Mouse (Mus musculus): ENCODE measurements around the gene Ppp1r36. TPM values are rescaled to one million over a fixed set of nuclear protein-coding genes. Genes with fewer than 3 reads are reported as not detected.

The Ppp1r36 gene
- polyA plus RNA-seq, 1 experiment from 2014 or later: 3.4 TPM

GRCm38 (mm10) chr12:76372881-76373818 lies 44.2 kb upstream of the Ppp1r36 start:
- no peak overlapping the region; the same call in 1 of the 2 replicates for H3K4me2 ChIP-seq (replicated peaks; ENCODE audit: low read depth, low read length)
- no peak overlapping the region for H3K27ac ChIP-seq (ENCODE audit: low read depth, low read length)
- H3K9me3 ChIP-seq (ENCODE audit: control insufficient read depth, low read length): no peaks in the 10 kb centered on the region
- H3K9ac ChIP-seq (ENCODE audit: low read depth, low read length): no peak overlapping the region
- no peaks in the 10 kb centered on the region for H3K27me3 ChIP-seq (ENCODE audit: control insufficient read depth, insufficient read depth, low read length)
- ATAC-seq (ENCODE audit: low FRiP score, low TSS enrichment): no peak
- H3K4me3 ChIP-seq (ENCODE audit: low read length): no peak overlapping the region
- peaks cover 27% of the 10 kb centered on the region for H3K4me1 ChIP-seq (ENCODE audit: control insufficient read depth, insufficient read depth, low read length)
- no peaks in the 10 kb centered on the region for H3K36me3 ChIP-seq (ENCODE audit: control insufficient read depth, insufficient read depth, low read length)
- 84% methylated on average over 5 of the region's 7 CpGs for WGBS

GRCm38 (mm10) chr12:76373991-76374390 lies 43.3 kb upstream of the Ppp1r36 start:
- no peaks in the 10 kb centered on the region for H3K27me3 ChIP-seq (ENCODE audit: control insufficient read depth, insufficient read depth, low read length)
- no peak overlapping the region for H3K4me2 ChIP-seq (replicated peaks; ENCODE audit: low read depth, low read length)
- H3K4me1 ChIP-seq (ENCODE audit: control insufficient read depth, insufficient read depth, low read length): peaks cover 21% of the 10 kb centered on the region
- no peaks in the 10 kb centered on the region for H3K36me3 ChIP-seq (ENCODE audit: control insufficient read depth, insufficient read depth, low read length)
- H3K4me3 ChIP-seq (ENCODE audit: low read length): no peak overlapping the region
- WGBS: 62% methylated on average over 6 of the region's 6 CpGs
- no peak overlapping the region for H3K27ac ChIP-seq (ENCODE audit: low read depth, low read length)
- ATAC-seq (ENCODE audit: low FRiP score, low TSS enrichment): no peak
- no peaks in the 10 kb centered on the region for H3K9me3 ChIP-seq (ENCODE audit: control insufficient read depth, low read length)
- no peak overlapping the region for H3K9ac ChIP-seq (ENCODE audit: low read depth, low read length)

GRCm38 (mm10) chr12:76374911-76375310 lies 42.4 kb upstream of the Ppp1r36 start:
- H3K36me3 ChIP-seq (ENCODE audit: control insufficient read depth, insufficient read depth, low read length): no peaks in the 10 kb centered on the region
- H3K9ac ChIP-seq (ENCODE audit: low read depth, low read length): no peak overlapping the region
- H3K4me1 ChIP-seq (ENCODE audit: control insufficient read depth, insufficient read depth, low read length): peaks cover 21% of the 10 kb centered on the region
- H3K9me3 ChIP-seq (ENCODE audit: control insufficient read depth, low read length): no peaks in the 10 kb centered on the region
- ATAC-seq (ENCODE audit: low FRiP score, low TSS enrichment): no peak
- H3K4me2 ChIP-seq (replicated peaks; ENCODE audit: low read depth, low read length): no peak overlapping the region
- no peaks in the 10 kb centered on the region for H3K27me3 ChIP-seq (ENCODE audit: control insufficient read depth, insufficient read depth, low read length)
- WGBS: 89% methylated on average over 4 of the region's 4 CpGs
- no peak overlapping the region for H3K4me3 ChIP-seq (ENCODE audit: low read length)
- no peak overlapping the region for H3K27ac ChIP-seq (ENCODE audit: low read depth, low read length)

GRCm38 (mm10) chr12:76375506-76375905 lies 41.8 kb upstream of the Ppp1r36 start:
- Histone ChIP-seq H3K4me2 (replicated peaks; ENCODE audit: low read depth, low read length) (no peak overlapping the region), H3K4me1 (ENCODE audit: control insufficient read depth, insufficient read depth, low read length) (peaks cover 21% of the 10 kb centered on the region), H3K36me3 (ENCODE audit: control insufficient read depth, insufficient read depth, low read length) (no peaks in the 10 kb centered on the region), H3K9ac (ENCODE audit: low read depth, low read length) (no peak overlapping the region), H3K4me3 (ENCODE audit: low read length) (no peak overlapping the region), H3K9me3 (ENCODE audit: control insufficient read depth, low read length) (no peaks in the 10 kb centered on the region), H3K27ac (ENCODE audit: low read depth, low read length) (no peak overlapping the region), H3K27me3 (ENCODE audit: control insufficient read depth, insufficient read depth, low read length) (no peaks in the 10 kb centered on the region)
- ATAC-seq (ENCODE audit: low FRiP score, low TSS enrichment): no peak
- WGBS: 89% methylated on average over 3 of the region's 3 CpGs

- Histone ChIP-seq H3K27ac (ENCODE audit: low read depth, low read length) (no peak overlapping the region), H3K27me3 (ENCODE audit: control insufficient read depth, insufficient read depth, low read length) (no peaks in the 10 kb centered on the region), H3K4me3 (ENCODE audit: low read length) (no peak overlapping the region), H3K9me3 (ENCODE audit: control insufficient read depth, low read length) (no peaks in the 10 kb centered on the region), H3K4me2 (replicated peaks; ENCODE audit: low read depth, low read length) (no peak overlapping the region), H3K4me1 (ENCODE audit: control insufficient read depth, insufficient read depth, low read length) (peaks cover 21% of the 10 kb centered on the region), H3K36me3 (ENCODE audit: control insufficient read depth, insufficient read depth, low read length) (no peaks in the 10 kb centered on the region), H3K9ac (ENCODE audit: low read depth, low read length) (no peak overlapping the region)
- WGBS: 56% methylated on average over 7 of the region's 7 CpGs
- no peak for ATAC-seq (ENCODE audit: low FRiP score, low TSS enrichment)
Observed at GRCm38 (mm10) chr12:76376649-76377048, 40.7 kb upstream of the Ppp1r36 start.

GRCm38 (mm10) chr12:76377059-76377458 lies 40.3 kb upstream of the Ppp1r36 start:
- 95% methylated on average over 6 of the region's 6 CpGs for WGBS
- H3K27ac ChIP-seq (ENCODE audit: low read depth, low read length): no peak overlapping the region
- no peaks in the 10 kb centered on the region for H3K27me3 ChIP-seq (ENCODE audit: control insufficient read depth, insufficient read depth, low read length)
- H3K4me3 ChIP-seq (ENCODE audit: low read length): no peak overlapping the region
- H3K4me1 ChIP-seq (ENCODE audit: control insufficient read depth, insufficient read depth, low read length): peaks cover 17% of the 10 kb centered on the region
- no peak for ATAC-seq (ENCODE audit: low FRiP score, low TSS enrichment)
- H3K9me3 ChIP-seq (ENCODE audit: control insufficient read depth, low read length): no peaks in the 10 kb centered on the region
- no peak overlapping the region for H3K4me2 ChIP-seq (replicated peaks; ENCODE audit: low read depth, low read length)
- no peak overlapping the region for H3K9ac ChIP-seq (ENCODE audit: low read depth, low read length)
- no peaks in the 10 kb centered on the region for H3K36me3 ChIP-seq (ENCODE audit: control insufficient read depth, insufficient read depth, low read length)

- 91% methylated on average over 3 of the region's 3 CpGs for WGBS
- Histone ChIP-seq H3K9ac (ENCODE audit: low read depth, low read length) (no peak overlapping the region), H3K9me3 (ENCODE audit: control insufficient read depth, low read length) (no peaks in the 10 kb centered on the region), H3K4me1 (ENCODE audit: control insufficient read depth, insufficient read depth, low read length) (peaks cover 11% of the 10 kb centered on the region), H3K36me3 (ENCODE audit: control insufficient read depth, insufficient read depth, low read length) (no peaks in the 10 kb centered on the region), H3K27me3 (ENCODE audit: control insufficient read depth, insufficient read depth, low read length) (no peaks in the 10 kb centered on the region), H3K4me3 (ENCODE audit: low read length) (no peak overlapping the region), H3K4me2 (replicated peaks; ENCODE audit: low read depth, low read length) (no peak overlapping the region), H3K27ac (ENCODE audit: low read depth, low read length) (no peak overlapping the region)
- no peak for ATAC-seq (ENCODE audit: low FRiP score, low TSS enrichment)
Observed at GRCm38 (mm10) chr12:76377726-76378125, 39.6 kb upstream of the Ppp1r36 start.

GRCm38 (mm10) chr12:76378556-76378955 lies 38.8 kb upstream of the Ppp1r36 start:
- H3K27me3 ChIP-seq (ENCODE audit: control insufficient read depth, insufficient read depth, low read length): no peaks in the 10 kb centered on the region
- no peak for ATAC-seq (ENCODE audit: low FRiP score, low TSS enrichment)
- no peak overlapping the region for H3K9ac ChIP-seq (ENCODE audit: low read depth, low read length)
- no peaks in the 10 kb centered on the region for H3K36me3 ChIP-seq (ENCODE audit: control insufficient read depth, insufficient read depth, low read length)
- 81% methylated on average over 5 of the region's 5 CpGs for whole genome bisulfite sequencing
- no peaks in the 10 kb centered on the region for H3K9me3 ChIP-seq (ENCODE audit: control insufficient read depth, low read length)
- peaks cover 6% of the 10 kb centered on the region for H3K4me1 ChIP-seq (ENCODE audit: control insufficient read depth, insufficient read depth, low read length)
- no peak overlapping the region for H3K4me2 ChIP-seq (replicated peaks; ENCODE audit: low read depth, low read length)
- no peak overlapping the region for H3K27ac ChIP-seq (ENCODE audit: low read depth, low read length)
- no peak overlapping the region for H3K4me3 ChIP-seq (ENCODE audit: low read length)

GRCm38 (mm10) chr12:76380151-76380550 lies 37.2 kb upstream of the Ppp1r36 start:
- H3K9ac ChIP-seq (ENCODE audit: low read depth, low read length): no peak overlapping the region
- no peaks in the 10 kb centered on the region for H3K9me3 ChIP-seq (ENCODE audit: control insufficient read depth, low read length)
- WGBS: 80% methylated on average over 7 of the region's 7 CpGs
- no peaks in the 10 kb centered on the region for H3K27me3 ChIP-seq (ENCODE audit: control insufficient read depth, insufficient read depth, low read length)
- no peaks in the 10 kb centered on the region; the same call in none of the 2 replicates for H3K4me1 ChIP-seq (ENCODE audit: control insufficient read depth, insufficient read depth, low read length)
- H3K4me2 ChIP-seq (replicated peaks; ENCODE audit: low read depth, low read length): no peak overlapping the region
- no peak overlapping the region for H3K4me3 ChIP-seq (ENCODE audit: low read length)
- no peak overlapping the region for H3K27ac ChIP-seq (ENCODE audit: low read depth, low read length)
- no peak for ATAC-seq (ENCODE audit: low FRiP score, low TSS enrichment)
- peaks cover 1% of the 10 kb centered on the region; the same call in 1 of the 2 replicates for H3K36me3 ChIP-seq (ENCODE audit: control insufficient read depth, insufficient read depth, low read length)

Measured in kidney, embryonic 14.5 days (tissue).